Mouse (Mus musculus) stomach, postnatal 0 days (tissue): ENCODE measurements around the gene B430306N03Rik. TPM values are rescaled to one million over a fixed set of nuclear protein-coding genes. Genes with fewer than 3 reads are reported as not detected.
"Not testable (repeated sequence)": the region's sequence is repeated elsewhere in the genome, so short reads cannot be mapped to it uniquely, and the experiment has no call there.

Experiments used
- ATAC-seq: fragments of 200-750 bp; cut with Nextera tagmentation; 2 replicates; pipeline ENCODE4 v1.8.0; 2017; ENCODE audit not compliant: low FRiP score, low TSS enrichment
- DNase-seq: peaks from one replicate; pipeline ENCODE4 v3.0.0-alpha.2; 2016; ENCODE audit warnings: low spot score
- H3K27ac ChIP-seq: fragments of 300-500 bp; sonication (generic); replicated peaks from 2 replicates; pipeline ENCODE4 v1.5.1; 2014; ENCODE audit warnings: mild to moderate bottlenecking, control low read depth
- H3K27me3 ChIP-seq: fragments of 300-500 bp; sonication (generic); 2 replicates; pipeline ENCODE4 v1.6.1; 2014; ENCODE audit warnings: low read length; ENCODE audit not compliant: control insufficient read depth, insufficient read depth
- H3K36me3 ChIP-seq: fragments of 300-500 bp; sonication (generic); 2 replicates; pipeline ENCODE4 v1.6.1; 2014; ENCODE audit warnings: low read length, mixed read lengths; ENCODE audit not compliant: control insufficient read depth, insufficient read depth
- H3K4me1 ChIP-seq: fragments of 300-500 bp; sonication (generic); replicated peaks from 2 replicates; pipeline ENCODE4 v1.6.1; 2014; ENCODE audit warnings: antibody characterized with exemption; ENCODE audit not compliant: control insufficient read depth, insufficient read depth
- H3K4me2 ChIP-seq: fragments of 300-500 bp; sonication (generic); replicated peaks from 2 replicates; pipeline ENCODE4 v1.6.1; 2014; ENCODE audit warnings: low read depth, mild to moderate bottlenecking, control low read depth, moderate library complexity
- H3K4me3 ChIP-seq: fragments of 300-500 bp; sonication (generic); 2 replicates; pipeline ENCODE4 v1.5.1; 2014; ENCODE audit warnings: low read depth, low read length, control low read depth
- H3K9ac ChIP-seq: fragments of 300-500 bp; sonication (generic); 2 replicates; pipeline ENCODE4 v1.6.1; 2014; ENCODE audit warnings: mild to moderate bottlenecking, low read length, control low read depth, mixed read lengths
- H3K9me3 ChIP-seq: fragments of 300-500 bp; sonication (generic); 2 replicates; pipeline ENCODE4 v1.6.1; 2016; ENCODE audit warnings: low read length; ENCODE audit not compliant: control insufficient read depth
- CTCF ChIP-seq: IDR thresholded peaks from 2 replicates; pipeline ENCODE4 v1.5.1; 2016; ENCODE audit warnings: antibody characterized with exemption, low read depth, mild to moderate bottlenecking, moderate library complexity
- EP300 ChIP-seq: optimal IDR thresholded peaks from 2 replicates; pipeline ENCODE3; 2016; ENCODE audit warnings: antibody characterized with exemption
- WGBS: fragments of 180-500 bp; shearing (Covaris S2); extraction: QIAGEN DNeasy Blood & Tissue Kit; methylation state at CpG from one replicate; pipeline ENCODE4 v1.1.7; 2014; 5-methylcytosine and 5-hydroxymethylcytosine counted together
- polyA plus RNA-seq: library from polyadenylated mRNA; unstranded; fragments of >200 nt; fragmentation: Nextera tagmentation; extraction: Ambion mirVana; gene quantifications from 2 replicates; pipeline ENCODE4 v1.2.1, GENCODE M21; 2015

The B430306N03Rik gene
- 0.18 and 0.21 TPM in 2 replicates for polyA plus RNA-seq

DNA sequence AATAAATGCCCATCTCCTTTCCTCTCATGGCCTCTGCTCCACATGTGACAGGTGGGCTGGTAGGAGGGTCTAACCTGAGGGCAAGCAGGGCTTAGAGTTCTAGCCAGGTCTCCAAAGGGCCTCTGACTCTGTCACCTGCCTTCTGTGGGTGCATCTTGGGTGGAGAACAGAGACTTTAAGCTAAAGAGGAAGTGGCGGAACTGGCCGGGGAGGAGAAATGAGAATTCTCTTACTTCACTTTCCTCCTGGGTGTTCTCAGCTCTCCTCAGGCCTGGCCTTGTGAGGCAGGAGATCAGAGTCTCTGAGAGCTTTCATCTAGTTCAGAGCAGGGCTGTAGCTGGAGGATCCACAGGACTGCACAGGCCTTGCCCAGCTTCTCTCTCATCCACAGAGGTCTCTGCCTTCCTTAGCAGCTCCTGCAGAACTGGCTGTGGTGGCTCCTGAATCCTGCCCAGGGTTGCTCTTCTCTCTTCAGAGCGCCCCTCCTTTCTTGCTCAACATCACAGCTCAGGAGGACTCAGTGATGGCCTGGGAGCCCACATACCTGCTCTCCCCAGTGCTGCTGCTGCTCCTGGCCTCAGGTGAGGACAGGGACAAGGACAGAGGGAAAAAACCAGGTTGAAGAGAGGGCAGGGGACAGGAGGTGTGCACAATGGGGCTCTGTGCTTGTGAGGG, at the start of gene B430306N03Rik:
Gene B430306N03Rik, plus strand, starts transcription at position 237 of the 675 bp plus-strand sequence.
- 70% methylated on average over 3 of the region's 3 CpGs for WGBS
- not testable (repeated sequence) for ATAC-seq

DNA sequence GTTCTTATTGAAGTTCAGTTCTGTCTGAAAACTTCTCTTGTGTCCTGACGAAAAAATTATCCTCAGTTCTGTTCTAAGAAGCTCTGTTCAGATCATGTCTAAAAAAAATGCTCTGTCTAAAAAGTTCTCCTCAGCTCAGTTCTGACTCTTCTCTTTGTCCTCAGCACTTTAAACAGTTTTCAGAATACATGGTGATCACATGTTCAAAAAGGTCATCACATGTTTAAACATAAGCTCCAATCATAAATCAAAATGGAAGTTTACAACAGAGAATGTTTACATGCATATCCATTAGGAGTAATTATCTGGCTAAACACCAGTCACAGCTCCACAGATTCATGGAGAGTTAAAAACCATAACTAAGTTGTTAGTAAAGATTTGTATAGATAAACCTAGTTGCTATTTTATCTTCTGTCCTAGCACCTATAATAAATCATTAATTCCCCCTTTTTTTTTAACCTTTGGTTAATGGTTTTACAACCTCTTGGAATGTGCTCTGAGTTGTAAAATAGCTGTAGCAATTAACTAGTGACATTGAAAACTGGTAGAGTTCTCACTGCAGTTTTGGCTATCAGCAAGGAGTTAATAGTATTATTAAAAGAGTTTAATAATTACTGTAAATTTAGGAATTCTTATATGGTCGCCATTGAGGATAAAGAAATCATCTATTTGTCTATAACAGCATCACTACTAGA, 49.2 kb upstream of the B430306N03Rik start:
- Histone ChIP-seq H3K27ac (no peak overlapping the region), H3K9ac (no peak overlapping the region), H3K27me3 (no peaks in the 10 kb centered on the region), H3K9me3 (no peaks in the 10 kb centered on the region), H3K4me2 (no peak overlapping the region), H3K36me3 (no peaks in the 10 kb centered on the region), H3K4me1 (no peaks in the 10 kb centered on the region), H3K4me3 (no peak overlapping the region)
- TF ChIP-seq EP300 (no peak), CTCF (no peak)
- 28% methylated on average over 2 of the region's 2 CpGs for WGBS
- DNase-seq, result no peak
- no peak for ATAC-seq

More for the DNA sequence above, at the start of gene B430306N03Rik:
- H3K4me2 ChIP-seq, H3K4me3 ChIP-seq, H3K9ac ChIP-seq, H3K9me3 ChIP-seq, H3K27ac ChIP-seq, H3K4me1 ChIP-seq, H3K36me3 ChIP-seq, H3K27me3 ChIP-seq, DNase-seq: not testable (repeated sequence)

DNA sequence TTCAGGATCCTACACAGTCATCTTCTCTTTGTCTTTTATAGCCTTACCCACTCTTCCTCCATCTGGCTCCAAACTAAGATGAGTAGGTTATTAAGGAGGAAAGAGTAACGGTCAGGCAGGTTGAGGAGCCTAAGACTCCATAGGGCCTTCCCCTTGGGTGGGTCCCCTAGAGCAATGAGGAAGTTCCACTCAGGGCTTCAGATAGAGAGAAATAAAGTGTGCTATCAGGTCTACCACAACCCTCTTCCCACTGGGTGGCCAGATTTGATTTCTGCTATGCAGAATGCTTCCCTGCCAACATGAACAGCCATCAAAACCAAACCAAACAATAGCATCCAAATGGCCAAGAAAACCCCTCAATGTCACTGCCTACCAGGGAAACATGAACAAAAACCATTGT, 48.4 kb upstream of the B430306N03Rik start:
- ATAC-seq (no peak), DNase-seq (no peak)
- Histone ChIP-seq H3K4me2 (no peak overlapping the region), H3K27ac (no peak overlapping the region), H3K9ac (no peak overlapping the region), H3K9me3 (no peaks in the 10 kb centered on the region), H3K4me3 (no peak overlapping the region), H3K4me1 (no peaks in the 10 kb centered on the region), H3K36me3 (no peaks in the 10 kb centered on the region), H3K27me3 (no peaks in the 10 kb centered on the region)
- WGBS, result 74% methylated on average over 1 of the region's 1 CpGs
- TF ChIP-seq EP300 (no peak), CTCF (no peak)

DNA sequence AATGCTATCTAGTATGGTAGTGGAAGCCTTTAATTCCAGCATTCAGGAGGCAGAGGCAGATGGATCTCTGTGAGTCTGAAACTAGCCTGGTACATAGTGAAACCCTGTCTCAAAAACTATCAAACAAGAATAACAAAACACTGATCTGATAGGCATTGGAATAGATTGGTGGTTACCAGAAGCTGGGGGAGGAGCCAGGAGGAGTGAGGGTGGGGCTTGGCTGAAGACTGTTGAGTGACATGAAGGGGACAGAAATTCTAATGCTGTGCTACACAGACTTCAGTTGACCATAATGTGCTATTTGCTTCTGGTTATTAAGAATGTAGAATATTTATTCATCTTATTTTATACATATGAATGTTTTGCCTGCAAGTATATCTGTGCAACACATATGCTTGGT, 47.7 kb upstream of the B430306N03Rik start:
- Histone ChIP-seq H3K36me3 (no peaks in the 10 kb centered on the region), H3K4me2 (no peak overlapping the region), H3K27ac (no peak overlapping the region), H3K4me3 (no peak overlapping the region), H3K27me3 (no peaks in the 10 kb centered on the region), H3K9me3 (no peaks in the 10 kb centered on the region), H3K4me1 (no peaks in the 10 kb centered on the region), H3K9ac (no peak overlapping the region)
- no peak for TF ChIP-seq CTCF
- no peak for TF ChIP-seq EP300
- DNase-seq (no peak), ATAC-seq (no peak)

DNA sequence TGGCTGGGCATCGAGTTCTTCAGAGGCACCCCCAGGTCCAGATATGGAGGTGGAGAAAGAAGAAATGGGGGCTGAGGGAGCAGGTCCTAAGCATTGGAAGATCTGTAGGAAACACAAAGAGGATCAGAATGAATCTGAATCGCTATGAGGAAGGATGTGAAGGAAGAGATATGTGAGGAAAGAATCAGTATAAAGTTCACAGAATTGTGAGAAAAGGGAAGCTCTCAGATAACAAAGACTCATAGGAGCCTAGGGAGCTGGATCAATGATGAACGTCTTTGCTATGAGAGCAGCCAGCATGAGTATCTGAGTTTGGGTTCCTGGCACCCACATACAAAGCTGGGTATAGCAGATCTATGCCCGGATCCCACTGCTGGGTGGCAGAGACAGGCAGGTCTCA, 46.1 kb upstream of the B430306N03Rik start:
- Histone ChIP-seq H3K27me3 (no peaks in the 10 kb centered on the region), H3K4me2 (no peak overlapping the region), H3K36me3 (no peaks in the 10 kb centered on the region), H3K27ac (no peak overlapping the region), H3K4me3 (no peak overlapping the region), H3K9ac (no peak overlapping the region), H3K4me1 (no peaks in the 10 kb centered on the region), H3K9me3 (no peaks in the 10 kb centered on the region)
- DNase-seq (no peak), ATAC-seq (no peak)
- WGBS, result 66% methylated on average over 4 of the region's 4 CpGs
- TF ChIP-seq CTCF (no peak), EP300 (no peak)

DNA sequence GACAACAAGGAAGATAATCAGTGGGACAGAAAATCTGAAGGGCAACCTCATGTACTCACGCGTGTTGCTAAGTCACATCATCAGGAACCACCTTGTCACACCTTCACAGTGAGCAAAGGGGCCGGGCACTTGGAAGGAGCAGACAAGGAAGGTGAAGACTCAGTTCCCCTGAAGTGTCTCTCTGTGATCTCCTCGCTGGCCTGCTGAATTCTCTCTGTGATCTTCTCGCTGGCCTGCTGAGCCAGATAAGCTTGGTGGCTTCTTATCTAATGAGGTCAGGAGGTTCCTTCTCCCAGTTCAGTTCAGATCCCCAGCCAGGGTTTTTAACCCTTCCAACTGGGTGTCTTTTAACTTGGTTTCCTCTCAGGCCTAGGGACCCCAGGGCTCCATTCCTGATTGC, 43.8 kb upstream of the B430306N03Rik start:
- Histone ChIP-seq H3K36me3 (no peaks in the 10 kb centered on the region), H3K4me3 (no peak overlapping the region), H3K4me1 (no peaks in the 10 kb centered on the region), H3K27me3 (no peaks in the 10 kb centered on the region), H3K9ac (no peak overlapping the region), H3K9me3 (no peaks in the 10 kb centered on the region), H3K4me2 (no peak overlapping the region), H3K27ac (no peak overlapping the region)
- ATAC-seq (no peak), DNase-seq (no peak)
- TF ChIP-seq EP300 (no peak), CTCF (no peak)
- WGBS, result 69% methylated on average over 5 of the region's 5 CpGs
